Mouse (Mus musculus) pancreas, adult 10 weeks (tissue): ENCODE measurements around the gene Ube2ql1. TPM values are rescaled to one million over a fixed set of nuclear protein-coding genes. Genes with fewer than 3 reads are reported as not detected.

Source experiments
- polyA plus RNA-seq: library from polyadenylated mRNA; stranded (reverse); fragments of 350-450 nt; fragmentation: Illumina TruSeq; extraction: RNeasy Lipid Tissue Mini Kit (QIAGEN cat#74804); gene quantifications from one replicate; pipeline ENCODE4 v1.2.3, GENCODE M21; 2015; ENCODE audit warnings: low read depth, low replicate concordance; ENCODE audit not compliant: insufficient read depth

The Ube2ql1 gene
- polyA plus RNA-seq: not detected

GRCm38 (mm10) chr13:69739759-69740135, at the start of gene Ube2ql1:
Ube2ql1 (minus strand) TSS chr13:69739889.

Other genes with a start within 250 kb of the Ube2ql1 start
- 10.2 TPM for gene Nsun2, start 206.1 kb downstream of the Ube2ql1 start, polyA plus RNA-seq
- gene Tent4a, start 205.3 kb downstream of the Ube2ql1 start, polyA plus RNA-seq: 3.2 TPM
- 0.50 TPM for gene Srd5a1, start 128.4 kb downstream of the Ube2ql1 start, polyA plus RNA-seq
- 20.6 TPM for gene Med10, start 62.5 kb upstream of the Ube2ql1 start, polyA plus RNA-seq